Mouse (Mus musculus) heart, adult 11 months (tissue): ENCODE measurements at regions not wholly inside any gene's neighbourhood (a gene's known extent, or its start where the extent isn't known, plus 50 kb on each side); places are given as distances from the start of the nearest gene placed in this dataset.

Experiments
- DNase-seq: peaks from one replicate; pipeline ENCODE4 v3.0.0; 2022

DNA sequence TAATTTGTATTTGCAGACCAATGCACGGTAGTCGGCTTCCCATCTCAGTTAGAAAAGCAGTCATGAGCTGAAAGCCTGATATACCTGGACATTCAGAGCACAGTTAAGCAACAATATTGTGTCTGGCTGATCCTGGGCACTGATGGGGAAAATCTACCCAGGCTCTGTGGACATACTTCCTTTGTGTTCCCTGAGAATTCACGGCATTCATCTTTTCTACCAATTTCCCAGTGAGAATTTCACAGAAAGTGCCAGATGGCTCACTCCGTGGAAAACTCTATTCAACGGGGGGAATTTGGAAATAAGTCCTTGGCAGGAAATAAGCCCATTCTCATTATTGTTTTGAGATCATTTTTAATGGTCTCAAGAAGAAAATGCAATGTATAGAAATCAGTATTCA is 484.6 kb upstream of the Chrm3 start:
- peak; percentile 66 for DNase-seq

- no peak for DNase-seq
Measured at GRCm38 (mm10) chr13:10799351-10799913, 438.8 kb upstream of the Chrm3 start.
